Mouse (Mus musculus): ENCODE results near the gene Vmn1r178. TPM values are rescaled to one million over a fixed set of nuclear protein-coding genes. Genes with fewer than 3 reads are reported as not detected.

Gene Vmn1r178
- not detected in 2 replicates for polyA plus RNA-seq (2012; rRNA removed)

GRCm38 (mm10) chr7:23891709-23892108 lies at the start of gene Vmn1r178:
Gene Vmn1r178, plus strand, starts transcription at chr7:23892009.

GRCm38 (mm10) chr7:23866349-23866748 lies 25.5 kb upstream of the Vmn1r178 start, which contains the start of gene Vmn1r177:
Gene Vmn1r177, minus strand, starts transcription at chr7:23866449.

GRCm38 (mm10) chr7:23926678-23927077 lies 34.9 kb downstream of the Vmn1r178 start, which contains the start of gene Vmn1r179:
Gene Vmn1r179, plus strand, starts transcription at chr7:23926978.

Other genes starting within 250 kb of the Vmn1r178 start
- gene Vmn1r172, start 233.7 kb upstream of the Vmn1r178 start, polyA plus RNA-seq (2012; rRNA removed): not detected in 2 replicates
- not detected in 2 replicates for gene Vmn1r173, start 191.3 kb upstream of the Vmn1r178 start, polyA plus RNA-seq (2012; rRNA removed)
- not detected in 2 replicates for gene Vmn1r174, start 139.7 kb upstream of the Vmn1r178 start, polyA plus RNA-seq (2012; rRNA removed)
- gene Vmn1r175, start 81.4 kb upstream of the Vmn1r178 start, polyA plus RNA-seq (2012; rRNA removed): not detected in 2 replicates
- gene Vmn1r176, start 54.6 kb upstream of the Vmn1r178 start, polyA plus RNA-seq (2012; rRNA removed): not detected in 2 replicates
- gene Vmn1r177, start 25.6 kb upstream of the Vmn1r178 start, polyA plus RNA-seq (2012; rRNA removed): not detected in 2 replicates
- gene Vmn1r179, start 35.0 kb downstream of the Vmn1r178 start, polyA plus RNA-seq (2012; rRNA removed): not detected in 2 replicates
- not detected in 2 replicates for gene Vmn1r180, start 58.6 kb downstream of the Vmn1r178 start, polyA plus RNA-seq (2012; rRNA removed)
- not detected in 2 replicates for gene Vmn1r181, start 82.6 kb downstream of the Vmn1r178 start, polyA plus RNA-seq (2012; rRNA removed)
- not detected in 2 replicates for gene V1rd19, start 109.7 kb downstream of the Vmn1r178 start, polyA plus RNA-seq (2012; rRNA removed)
- not detected in 2 replicates for gene Vmn1r183, start 161.2 kb downstream of the Vmn1r178 start, polyA plus RNA-seq (2012; rRNA removed)
- 32.3 and 35.1 TPM in 2 replicates for gene Zfp180, start 189.9 kb downstream of the Vmn1r178 start, polyA plus RNA-seq (2012; rRNA removed)
- 2.6 and 3.6 TPM in 2 replicates for gene Zfp112, start 220.3 kb downstream of the Vmn1r178 start, polyA plus RNA-seq (2012; rRNA removed)
- gene Zfp235, start 242.2 kb downstream of the Vmn1r178 start, polyA plus RNA-seq (2012; rRNA removed): 9.4 and 12.1 TPM in 2 replicates